ENCODE assay signal across 9 mouse cellular contexts in genomic region chr2:118743261-118743943, GRCm38 (mm10). TPM values are rescaled to one million over a fixed set of nuclear protein-coding genes. Genes with fewer than 3 reads are reported as not detected.
DNase-seq lines count a peak whose midpoint lies in the region; ATAC-seq and TF ChIP-seq lines count a peak whose summit lies in the region.
"Had no signal": no experiment of that assay in that cellular context is flagged by ENCODE, and none has a peak within 500 bp of the region (broad histone marks: within the 10 kb centered on the region; RNA-seq: fewer than 3 reads in every experiment).

No protein-coding gene starts in this region.

- intact Hi-C loops in heart, adult 2 months (cut with DNase I), result loop anchor here (1.0 to 10.0 kb wide), 3 partner anchors 36 to 259 kb away; partner anchors contain the start of gene Disp2

- no peaks in the 10 kb centered on the region for H3K79me2 ChIP-seq in heart, adult 2 months (replicated peaks; ENCODE audit: control insufficient read depth, insufficient read depth, low read length)

- no peaks in the 10 kb centered on the region for H3K27me3 ChIP-seq in heart, adult 2 months (ENCODE audit: control insufficient read depth, insufficient read depth, low read length)
- H3K27me3 ChIP-seq in heart, embryonic 12.5 days (replicated peaks), result peaks cover 19% of the 10 kb centered on the region
- no peaks in the 10 kb centered on the region for H3K27me3 ChIP-seq in spleen, adult 2 months (ENCODE audit: control insufficient read depth, insufficient read depth, low read length)
- 0 out of 2 replicates have a peak, but pooled peaks cover 12% of the 10 kb centered on the region for H3K27me3 ChIP-seq in limb, embryonic 14.5 days (ENCODE audit: control insufficient read depth, insufficient read depth, low read length)

- 0 out of 2 replicates have a peak, but pooled peaks cover under 1% of the 10 kb centered on the region for H3K36me3 ChIP-seq in heart, adult 2 months (ENCODE audit: control insufficient read depth, insufficient read depth, low read length)
- 0 out of 2 replicates have a peak, but pooled peaks cover 1% of the 10 kb centered on the region for H3K36me3 ChIP-seq in heart, embryonic 12.5 days
- H3K36me3 ChIP-seq in spleen, adult 2 months (ENCODE audit: control insufficient read depth, insufficient read depth, low read length), result no peaks in the 10 kb centered on the region
- H3K36me3 ChIP-seq in limb, embryonic 14.5 days (ENCODE audit: control insufficient read depth, insufficient read depth, low read length), result no peaks in the 10 kb centered on the region

- no peak overlapping the region for H3K9ac ChIP-seq in heart, adult 2 months (ENCODE audit: low read depth, low read length)
- no peak overlapping the region for H3K9ac ChIP-seq in heart, embryonic 12.5 days
- H3K9ac ChIP-seq in limb, embryonic 14.5 days (ENCODE audit: low read depth, low read length, severe bottlenecking), result no peak overlapping the region

- TF ChIP-seq EP300 in heart, adult 2 months (IDR thresholded peaks at IDR 0.05; ENCODE audit: insufficient read depth, low read depth, low read length), result peak; percentile 58; the same call in 1 of the 2 replicates

- no peaks in the 10 kb centered on the region for H3K9me3 ChIP-seq in heart, embryonic 12.5 days (replicated peaks)
- H3K9me3 ChIP-seq in limb, embryonic 14.5 days (ENCODE audit: control insufficient read depth, low read length), result no peaks in the 10 kb centered on the region

- no peak overlapping the region for H3K4me3 ChIP-seq in heart, adult 2 months
- H3K4me3 ChIP-seq in heart, embryonic 12.5 days, result no peak overlapping the region
- no peak overlapping the region for H3K4me3 ChIP-seq in spleen, adult 2 months (ENCODE audit: extremely low read depth, insufficient read depth, insufficient read length)
- H3K4me3 ChIP-seq in limb, embryonic 14.5 days (replicated peaks; ENCODE audit: low read length), result no peak overlapping the region

- no peak overlapping the region for H3K4me2 ChIP-seq in heart, embryonic 12.5 days
- H3K4me2 ChIP-seq in limb, embryonic 14.5 days (replicated peaks; ENCODE audit: low read depth, low read length, severe bottlenecking), result no peak overlapping the region

- no peak for TF ChIP-seq POLR2A in heart, adult 2 months (IDR thresholded peaks at IDR 0.05; ENCODE audit: insufficient read depth, low read depth, low read length)
- TF ChIP-seq POLR2A in spleen, adult 2 months (IDR thresholded peaks at IDR 0.05; ENCODE audit: low read depth, low read length), result no peak
- no peak for TF ChIP-seq POLR2A in limb, embryonic 14.5 days (IDR thresholded peaks at IDR 0.05; ENCODE audit: borderline replicate concordance, extremely low read depth, insufficient read depth, insufficient read length)

- no peak for ATAC-seq in heart, embryonic 12.5 days (ENCODE audit: insufficient number of reproducible peaks, low FRiP score)
- ATAC-seq in limb, embryonic 14.5 days (ENCODE audit: low FRiP score, low read depth), result no peak

- peak in 1 of 2 experiments; percentile 29 for DNase-seq in heart, adult 2 months
- DNase-seq in spleen, adult 2 months (ENCODE audit: low read depth in 1 of 2, low spot score in 2 of 2), result peak; percentile 36 to 37
- no peak for DNase-seq in spleen, postnatal 4 days (ENCODE audit: low spot score in 2 of 2)
- DNase-seq in cerebellum, adult 8-10 months, result peak; percentile 53
- DNase-seq in limb, embryonic 14.5 days (ENCODE audit: low spot score), result peak; percentile 54
- no peak for DNase-seq in frontal cortex, postnatal 14 days (ENCODE audit: low spot score in 2 of 2)
- DNase-seq in urinary bladder, postnatal 36 days (ENCODE audit: low spot score in 2 of 2), result no peak

- H3K4me1 ChIP-seq in heart, adult 2 months (ENCODE audit: control insufficient read depth, insufficient read depth, low read length), result peaks cover 6% of the 10 kb centered on the region
- H3K4me1 ChIP-seq in heart, embryonic 12.5 days (replicated peaks), result peaks cover 23% of the 10 kb centered on the region
- H3K4me1 ChIP-seq in spleen, adult 2 months (ENCODE audit: control insufficient read depth, insufficient read depth, insufficient read length), result peaks cover 13% of the 10 kb centered on the region
- peaks cover 19% of the 10 kb centered on the region for H3K4me1 ChIP-seq in limb, embryonic 14.5 days (ENCODE audit: control insufficient read depth, insufficient read depth, low read length)

- H3K27ac ChIP-seq in heart, adult 2 months, result no peak overlapping the region
- no peak overlapping the region for H3K27ac ChIP-seq in heart, embryonic 12.5 days (ENCODE audit: poor library complexity, severe bottlenecking)
- no peak overlapping the region for H3K27ac ChIP-seq in spleen, adult 2 months (ENCODE audit: insufficient read depth, low read length)
- H3K27ac ChIP-seq in limb, embryonic 14.5 days (replicated peaks; ENCODE audit: low read depth, low read length), result no peak overlapping the region

- 27% methylated on average over 8 of the region's 8 CpGs for WGBS in heart, adult 2 months
- WGBS in heart, embryonic 12.5 days, result 32% methylated on average over 8 of the region's 8 CpGs
- 29% methylated on average over 8 of the region's 8 CpGs for WGBS in spleen, adult 2 months
- 26% methylated on average over 8 of the region's 8 CpGs for WGBS in limb, embryonic 14.5 days

- peak; percentile 96 for TF ChIP-seq CTCF in heart, adult 2 months (IDR thresholded peaks at IDR 0.05)
- peak; percentile 20; the same call in 1 of the 2 replicates for TF ChIP-seq CTCF in spleen, adult 2 months (IDR thresholded peaks at IDR 0.05; ENCODE audit: extremely low read depth, insufficient read depth, insufficient read length, insufficient replicate concordance)

RNA-seq across cellular contexts. Expression of gene Inafm2, which starts 2.2 kb away (rescaled TPM):
- total RNA-seq in heart, adult 2 months (2021), result 10 to 100 TPM; 31.8 to 34.9 TPM
- 8.8 and 16.3 TPM in 2 replicates for polyA plus RNA-seq in heart, adult 2 months (2012; rRNA removed)
- polyA plus RNA-seq in heart, embryonic 12.5 days (2016; fragmentation: Nextera tagmentation; extraction: Ambion mirVana), result 33.8 and 37.3 TPM in 2 replicates
- 8.7 and 12.1 TPM in 2 replicates for polyA plus RNA-seq in spleen, adult 2 months (2012; rRNA removed)
- polyA plus RNA-seq in limb, embryonic 14.5 days (2012; rRNA removed), result 7.9 and 8.0 TPM in 2 replicates
- 24.4 and 27.9 TPM in 2 replicates for polyA plus RNA-seq in limb, embryonic 14.5 days (2014; fragmentation: Nextera tagmentation; extraction: Ambion mirVana)

RNA-seq across cellular contexts. Expression of gene Plcb2, which starts 15.2 kb away (rescaled TPM):
- total RNA-seq in heart, adult 2 months (2021), result 1 to 10 TPM; 2.5 to 2.6 TPM
- 2.4 and 2.7 TPM in 2 replicates for polyA plus RNA-seq in heart, adult 2 months (2012; rRNA removed)
- polyA plus RNA-seq in heart, embryonic 12.5 days (2016; fragmentation: Nextera tagmentation; extraction: Ambion mirVana), result 1.4 and 1.5 TPM in 2 replicates
- 37.0 and 41.7 TPM in 2 replicates for polyA plus RNA-seq in spleen, adult 2 months (2012; rRNA removed)
- 2.0 and 2.1 TPM in 2 replicates for polyA plus RNA-seq in limb, embryonic 14.5 days (2012; rRNA removed)
- 0.74 and 0.82 TPM in 2 replicates for polyA plus RNA-seq in limb, embryonic 14.5 days (2014; fragmentation: Nextera tagmentation; extraction: Ambion mirVana)

RNA-seq across cellular contexts. Expression of gene Ccdc9b, which starts 19.1 kb away (rescaled TPM):
- total RNA-seq in heart, adult 2 months (2021), result 10 to 100 TPM; 24.3 to 26.4 TPM
- polyA plus RNA-seq in heart, adult 2 months (2012; rRNA removed), result 15.1 and 21.7 TPM in 2 replicates
- 2.7 and 3.6 TPM in 2 replicates for polyA plus RNA-seq in heart, embryonic 12.5 days (2016; fragmentation: Nextera tagmentation; extraction: Ambion mirVana)
- polyA plus RNA-seq in spleen, adult 2 months (2012; rRNA removed), result 2.6 and 3.1 TPM in 2 replicates
- 1.7 and 1.8 TPM in 2 replicates for polyA plus RNA-seq in limb, embryonic 14.5 days (2012; rRNA removed)
- 0.88 and 1.4 TPM in 2 replicates for polyA plus RNA-seq in limb, embryonic 14.5 days (2014; fragmentation: Nextera tagmentation; extraction: Ambion mirVana)

RNA-seq across cellular contexts. Expression of gene Phgr1, which starts 29.2 kb away (rescaled TPM):
- total RNA-seq in heart, adult 2 months (2021), result not detected
- polyA plus RNA-seq in heart, adult 2 months (2012; rRNA removed), result not detected in 2 replicates
- not detected in 2 replicates for polyA plus RNA-seq in heart, embryonic 12.5 days (2016; fragmentation: Nextera tagmentation; extraction: Ambion mirVana)
- polyA plus RNA-seq in spleen, adult 2 months (2012; rRNA removed), result 0.28 and 0.36 TPM in 2 replicates
- polyA plus RNA-seq in limb, embryonic 14.5 days (2012; rRNA removed), result 1.00 TPM in 1 of 2 replicates, not detected in the other
- polyA plus RNA-seq in limb, embryonic 14.5 days (2014; fragmentation: Nextera tagmentation; extraction: Ambion mirVana), result not detected in 2 replicates
- total RNA-seq: layer of hippocampus, postnatal 36 days had no signal

RNA-seq across cellular contexts. Expression of gene Disp2, which starts 36.1 kb away (rescaled TPM):
- total RNA-seq in heart, adult 2 months (2021), result under 1 TPM in 1 of 2 experiments, not detected in 1; 0.11 TPM
- polyA plus RNA-seq in heart, adult 2 months (2012; rRNA removed), result 0.39 and 0.53 TPM in 2 replicates
- 0.10 and 0.23 TPM in 2 replicates for polyA plus RNA-seq in heart, embryonic 12.5 days (2016; fragmentation: Nextera tagmentation; extraction: Ambion mirVana)
- polyA plus RNA-seq in spleen, adult 2 months (2012; rRNA removed), result 0.09 and 0.14 TPM in 2 replicates
- polyA plus RNA-seq in limb, embryonic 14.5 days (2012; rRNA removed), result 0.16 and 0.17 TPM in 2 replicates
- polyA plus RNA-seq in limb, embryonic 14.5 days (2014; fragmentation: Nextera tagmentation; extraction: Ambion mirVana), result 0.03 TPM in 1 of 2 replicates, not detected in the other

Comparison
In these comparisons a context has a peak if more than half of its experiments do, and no peak if none do; other contexts are left out.
1. DNase-seq: peak in spleen, adult 2 months (2 of 2), cerebellum, adult 8-10 months (single experiment) and limb, embryonic 14.5 days (single experiment); none in spleen, postnatal 4 days (0 of 2), frontal cortex, postnatal 14 days (0 of 2) and urinary bladder, postnatal 36 days (0 of 2).
2. RNA of gene Plcb2, which starts 15.2 kb away (polyA plus RNA-seq): 37.0 to 41.7 TPM in spleen, adult 2 months; 2.4 to 2.7 TPM in heart, adult 2 months, 0.74 to 2.1 TPM in limb, embryonic 14.5 days and 1.4 to 1.5 TPM in heart, embryonic 12.5 days; every median in the first group is over 10 times any median in the second.